Mouse (Mus musculus) hindbrain, embryonic 16.5 days (tissue): Measurements from ENCODE around the gene Pde7b. TPM values are rescaled to one million over a fixed set of nuclear protein-coding genes. Genes with fewer than 3 reads are reported as not detected.

Source experiments
- ATAC-seq: fragments of 200-750 bp; cut with Nextera tagmentation; 2 replicates; pipeline ENCODE4 v1.8.0; 2017; ENCODE audit warnings: moderate TSS enrichment, moderate library complexity
- H3K27ac ChIP-seq: fragments of 300-500 bp; sonication (generic); 2 replicates; pipeline ENCODE4 v1.5.1; 2014; ENCODE audit warnings: low read depth, mild to moderate bottlenecking, control low read depth, low read length, moderate library complexity
- H3K27me3 ChIP-seq: fragments of 300-500 bp; sonication (generic); replicated peaks from 2 replicates; pipeline ENCODE4 v1.6.1; 2014; ENCODE audit warnings: low read length; ENCODE audit not compliant: control insufficient read depth, insufficient read depth
- H3K36me3 ChIP-seq: fragments of 300-500 bp; sonication (generic); 2 replicates; pipeline ENCODE4 v1.6.1; 2014; ENCODE audit warnings: mild to moderate bottlenecking, low read length, moderate library complexity, mixed read lengths; ENCODE audit not compliant: control insufficient read depth, insufficient read depth
- H3K4me1 ChIP-seq: fragments of 300-500 bp; sonication (generic); 2 replicates; pipeline ENCODE4 v1.6.1; 2014; ENCODE audit warnings: low read depth, low read length; ENCODE audit not compliant: control insufficient read depth, insufficient read depth
- H3K4me2 ChIP-seq: fragments of 300-500 bp; sonication (generic); 2 replicates; pipeline ENCODE4 v1.6.1; 2014; ENCODE audit warnings: mild to moderate bottlenecking, low read length, control low read depth, moderate library complexity
- H3K4me3 ChIP-seq: fragments of 300-500 bp; sonication (generic); 2 replicates; pipeline ENCODE4 v1.5.1; 2014; ENCODE audit warnings: mild to moderate bottlenecking, low read length, control low read depth, moderate library complexity
- H3K9ac ChIP-seq: fragments of 300-500 bp; sonication (generic); 2 replicates; pipeline ENCODE4 v1.6.1; 2014; ENCODE audit warnings: low read depth, mild to moderate bottlenecking, control low read depth, low read length, moderate library complexity
- H3K9me3 ChIP-seq: fragments of 300-500 bp; sonication (generic); 2 replicates; pipeline ENCODE4 v1.6.1; 2014; ENCODE audit warnings: mild to moderate bottlenecking, low read length, moderate library complexity; ENCODE audit not compliant: control insufficient read depth
- WGBS: fragments of 180-500 bp; shearing (Covaris S2); extraction: QIAGEN DNeasy Blood & Tissue Kit; methylation state at CpG from one replicate; pipeline ENCODE4 v1.1.7; 2014; 5-methylcytosine and 5-hydroxymethylcytosine counted together
- polyA plus RNA-seq: library from polyadenylated mRNA; unstranded; fragments of >200 nt; fragmentation: Nextera tagmentation; extraction: Ambion mirVana; gene quantifications from 2 replicates; pipeline ENCODE4 v1.2.1, GENCODE M21; 2015

Pde7b gene
- polyA plus RNA-seq = 2.8 and 4.0 TPM in 2 replicates

GRCm38 (mm10) chr10:20724906-20725305 is at the start of gene Pde7b:
Gene Pde7b (minus strand): TSS chr10:20725078.
- H3K4me3 ChIP-seq = peak within 1 kb of the TSS; percentile 42
- peak within 1 kb of the TSS; percentile 64 for H3K9ac ChIP-seq
- H3K36me3 ChIP-seq = no peaks in the 10 kb centered on the region
- no peaks in the 10 kb centered on the region for H3K9me3 ChIP-seq
- peak within 1 kb of the TSS; percentile 60 for H3K27ac ChIP-seq
- peak within 1 kb of the TSS; percentile 79 for H3K4me2 ChIP-seq
- WGBS = 14% methylated on average over 17 of the region's 17 CpGs
- H3K4me1 ChIP-seq = peaks cover 9% of the 10 kb centered on the region
- no peaks in the 10 kb centered on the region for H3K27me3 ChIP-seq
- peak; percentile 92 for ATAC-seq

DNA sequence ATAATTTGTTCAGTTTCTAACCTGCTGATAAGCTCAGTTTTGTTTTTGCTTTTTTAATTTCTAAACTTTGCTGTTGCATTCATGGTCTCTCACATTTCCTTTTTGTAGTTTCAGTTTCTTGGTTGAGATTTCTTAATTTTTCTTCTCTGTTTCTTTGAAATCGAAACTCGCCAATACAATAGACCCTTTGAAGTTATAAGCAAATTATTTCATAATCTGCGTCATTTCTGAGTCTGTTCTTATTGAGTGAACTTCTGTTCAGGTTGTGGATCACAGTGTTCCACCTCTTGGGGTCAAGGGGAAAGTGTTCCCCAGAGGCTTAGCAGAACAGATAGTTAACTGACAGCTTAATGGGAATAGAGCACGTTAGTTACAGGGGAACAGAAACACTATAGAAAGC is 47.2 kb upstream of the Pde7b start:
- Histone ChIP-seq H3K4me2 (no peak overlapping the region), H3K4me1 (no peaks in the 10 kb centered on the region), H3K9ac (no peak overlapping the region), H3K4me3 (no peak overlapping the region), H3K36me3 (no peaks in the 10 kb centered on the region), H3K27me3 (no peaks in the 10 kb centered on the region), H3K9me3 (no peaks in the 10 kb centered on the region), H3K27ac (no peak overlapping the region)
- no peak for ATAC-seq
- WGBS = 85% methylated on average over 4 of the region's 4 CpGs

DNA sequence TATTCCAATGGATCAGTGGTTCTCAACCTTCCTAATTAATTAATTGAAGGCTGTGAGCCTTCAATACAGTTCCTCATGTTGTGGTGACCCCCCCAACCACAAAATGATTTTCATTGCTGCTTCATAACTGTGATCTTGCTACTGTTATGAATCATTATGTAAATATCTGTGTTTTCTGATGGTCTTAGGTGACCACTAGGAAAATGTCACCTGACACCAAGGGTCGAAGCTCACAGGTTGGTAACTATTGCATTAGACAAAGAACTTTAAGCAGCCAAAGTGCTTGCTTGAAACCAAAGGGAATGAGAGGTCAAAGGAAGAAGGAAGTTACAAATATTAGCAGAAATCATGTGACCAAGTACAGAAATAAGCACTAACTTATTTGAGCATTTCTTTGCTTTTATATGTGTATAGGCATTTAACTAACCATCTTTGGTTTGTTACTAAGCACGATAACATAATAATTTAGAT is 45.6 kb upstream of the Pde7b start:
- H3K27ac ChIP-seq = no peak overlapping the region
- WGBS = 91% methylated on average over 2 of the region's 2 CpGs
- ATAC-seq = no peak
- H3K4me3 ChIP-seq = no peak overlapping the region
- no peak overlapping the region for H3K9ac ChIP-seq
- no peaks in the 10 kb centered on the region for H3K4me1 ChIP-seq
- H3K36me3 ChIP-seq = no peaks in the 10 kb centered on the region
- H3K4me2 ChIP-seq = no peak overlapping the region
- H3K27me3 ChIP-seq = no peaks in the 10 kb centered on the region
- no peaks in the 10 kb centered on the region for H3K9me3 ChIP-seq

DNA sequence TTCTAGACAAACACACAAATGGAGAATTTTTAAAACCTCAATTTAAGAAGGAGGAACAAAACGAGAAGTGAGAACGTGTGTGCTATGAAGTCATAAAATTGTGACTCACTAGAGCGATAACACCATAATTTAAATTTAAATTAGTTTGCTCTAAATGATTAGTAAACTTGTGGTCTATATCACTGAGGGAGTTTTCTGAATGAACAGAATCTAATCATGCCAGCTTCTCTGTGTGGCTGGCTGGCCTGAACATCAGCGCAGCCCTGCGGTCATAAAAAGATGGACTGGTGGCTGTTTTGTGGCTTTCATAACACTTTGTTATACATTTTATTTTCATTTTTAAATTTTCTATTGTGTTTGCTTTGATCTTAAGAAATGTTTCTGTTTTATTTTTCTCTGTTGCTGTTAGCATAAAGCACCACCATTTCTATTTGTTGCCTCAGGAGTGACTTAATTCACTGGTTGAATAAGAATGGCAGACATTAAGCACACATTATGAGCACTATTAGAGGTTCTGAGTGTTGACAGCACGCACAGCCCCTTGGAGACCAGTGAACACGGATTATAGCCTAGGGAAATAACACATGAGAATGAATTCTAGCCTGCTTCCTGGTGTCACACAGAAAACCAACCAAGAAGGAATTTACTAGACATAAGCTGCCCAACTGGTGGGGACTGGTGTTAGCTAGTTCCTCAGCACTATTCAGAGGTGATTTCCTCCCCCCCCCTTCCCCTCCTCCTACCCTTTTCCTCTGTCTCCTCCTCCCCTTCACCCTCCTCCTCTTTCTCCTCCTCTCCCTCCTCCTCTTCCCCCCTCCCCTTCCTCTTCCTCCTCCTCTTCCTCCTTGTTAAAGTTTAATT is 44.9 kb upstream of the Pde7b start:
- Histone ChIP-seq H3K36me3 (no peaks in the 10 kb centered on the region), H3K4me3 (no peak overlapping the region), H3K9ac (no peak overlapping the region), H3K4me2 (no peak overlapping the region), H3K27ac (no peak overlapping the region), H3K27me3 (no peaks in the 10 kb centered on the region), H3K4me1 (no peaks in the 10 kb centered on the region), H3K9me3 (no peaks in the 10 kb centered on the region)
- WGBS = 55% methylated on average over 7 of the region's 7 CpGs
- peak; percentile 76 for ATAC-seq

DNA sequence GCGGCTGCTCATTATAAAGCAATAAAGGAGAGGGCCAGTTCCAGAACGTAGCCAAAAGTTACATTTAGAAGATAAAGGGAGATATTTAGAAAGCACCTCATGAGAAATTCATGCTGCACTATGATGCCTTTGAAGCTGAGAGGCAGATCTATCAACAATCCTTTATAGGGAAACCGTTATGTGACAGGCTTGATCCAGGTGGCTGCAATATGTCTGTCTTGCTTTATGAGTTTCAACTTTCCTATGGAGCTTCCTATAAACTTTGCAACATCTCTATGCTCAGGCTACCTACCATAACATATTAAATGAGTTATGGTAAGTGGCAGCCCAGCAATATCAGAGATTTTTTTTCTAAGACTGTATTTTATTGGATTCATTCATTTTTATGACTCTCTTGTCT is 39.5 kb upstream of the Pde7b start:
- Histone ChIP-seq H3K4me3 (no peak overlapping the region), H3K9me3 (no peaks in the 10 kb centered on the region), H3K27ac (no peak overlapping the region), H3K36me3 (no peaks in the 10 kb centered on the region), H3K9ac (no peak overlapping the region), H3K27me3 (no peaks in the 10 kb centered on the region), H3K4me2 (no peak overlapping the region), H3K4me1 (no peaks in the 10 kb centered on the region)
- WGBS = 75% methylated on average over 3 of the region's 3 CpGs
- ATAC-seq = no peak

- WGBS = 83% methylated on average over 1 of the region's 1 CpGs
- H3K4me3 ChIP-seq = no peak overlapping the region
- H3K27ac ChIP-seq = no peak overlapping the region
- H3K36me3 ChIP-seq = no peaks in the 10 kb centered on the region
- H3K9ac ChIP-seq = no peak overlapping the region
- no peaks in the 10 kb centered on the region for H3K4me1 ChIP-seq
- H3K27me3 ChIP-seq = no peaks in the 10 kb centered on the region
- no peak overlapping the region for H3K4me2 ChIP-seq
- no peaks in the 10 kb centered on the region for H3K9me3 ChIP-seq
- ATAC-seq = no peak
These were observed 34.1 kb upstream of the Pde7b start for GRCm38 (mm10) chr10:20758939-20759338.

- Histone ChIP-seq H3K9me3 (no peaks in the 10 kb centered on the region), H3K4me2 (no peak overlapping the region), H3K4me1 (no peaks in the 10 kb centered on the region), H3K27me3 (no peaks in the 10 kb centered on the region), H3K27ac (no peak overlapping the region), H3K36me3 (no peaks in the 10 kb centered on the region), H3K9ac (no peak overlapping the region), H3K4me3 (no peak overlapping the region)
- 83% methylated on average over 6 of the region's 6 CpGs for WGBS
- ATAC-seq = no peak
These were observed 33.4 kb upstream of the Pde7b start for GRCm38 (mm10) chr10:20758259-20758658.

DNA sequence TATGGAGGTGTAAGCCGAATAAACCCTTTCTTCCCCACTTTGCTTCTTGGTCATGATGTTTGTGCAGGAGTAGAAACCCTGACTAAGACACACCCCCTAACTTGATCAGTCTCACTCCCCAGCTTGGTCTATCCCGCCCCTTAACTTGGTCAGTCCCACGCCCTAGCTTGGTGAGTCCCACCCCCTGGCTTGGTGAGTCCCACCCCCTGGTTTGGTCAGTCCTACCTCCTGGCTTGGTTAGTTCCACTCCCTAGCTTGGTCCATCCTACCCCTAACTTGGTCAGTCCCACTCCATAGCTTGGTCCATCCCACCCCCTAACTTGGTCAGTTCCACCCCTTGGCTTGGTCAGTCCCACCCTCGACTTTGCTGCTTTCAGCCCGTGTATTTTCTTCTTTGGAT is 31.3 kb upstream of the Pde7b start:
- WGBS = 93% methylated on average over 5 of the region's 5 CpGs

DNA sequence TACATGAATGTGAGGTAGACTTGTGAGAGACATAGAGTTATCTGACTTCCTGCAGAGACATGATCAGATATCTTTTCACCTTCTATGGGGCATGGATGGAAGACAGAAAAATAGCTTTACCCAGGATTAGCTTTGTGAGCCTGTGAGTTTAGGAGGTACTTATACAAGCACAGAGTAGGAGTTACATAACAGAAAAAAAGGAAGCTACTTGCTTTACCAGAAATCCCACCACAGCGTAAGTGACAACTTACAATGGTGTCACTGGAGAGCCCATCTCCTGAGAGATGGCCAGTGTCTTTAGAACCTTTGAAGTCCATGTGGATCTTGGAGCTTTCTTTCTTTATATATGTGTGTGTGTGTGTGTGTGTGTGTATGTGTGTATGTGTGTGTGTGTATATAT is 28.0 kb upstream of the Pde7b start:
- Histone ChIP-seq H3K9ac (no peak overlapping the region), H3K9me3 (no peaks in the 10 kb centered on the region), H3K4me2 (no peak overlapping the region), H3K27ac (no peak overlapping the region), H3K27me3 (no peaks in the 10 kb centered on the region), H3K4me3 (no peak overlapping the region), H3K36me3 (no peaks in the 10 kb centered on the region), H3K4me1 (no peaks in the 10 kb centered on the region)
- no peak for ATAC-seq
- 92% methylated on average over 1 of the region's 1 CpGs for WGBS

More for the DNA sequence above, 31.3 kb upstream of the Pde7b start:
- H3K9ac ChIP-seq = no peak overlapping the region
- no peaks in the 10 kb centered on the region for H3K4me1 ChIP-seq
- no peaks in the 10 kb centered on the region for H3K27me3 ChIP-seq
- ATAC-seq = no peak
- H3K27ac ChIP-seq = no peak overlapping the region
- H3K9me3 ChIP-seq = no peaks in the 10 kb centered on the region
- no peaks in the 10 kb centered on the region for H3K36me3 ChIP-seq
- no peak overlapping the region for H3K4me2 ChIP-seq
- H3K4me3 ChIP-seq = no peak overlapping the region
